Mouse (Mus musculus) ES-E14 (cell line): ENCODE results near the gene Dab1.

ENCODE experiments used
- MAFK ChIP-seq: IDR thresholded peaks from 2 replicates; pipeline ENCODE4 v1.6.1; 2014; ENCODE audit warnings: mild to moderate bottlenecking, low read depth, low read length, inconsistent platforms; ENCODE audit not compliant: insufficient read depth
- ZC3H11A ChIP-seq: IDR thresholded peaks from 2 replicates; pipeline ENCODE4 v1.6.1; 2012; ENCODE audit warnings: low read depth, mild to moderate bottlenecking, inconsistent platforms, low read length, borderline replicate concordance
- ZNF384 ChIP-seq: IDR thresholded peaks from 2 replicates; pipeline ENCODE4 v1.6.1; 2012; ENCODE audit warnings: low read depth, low read length, inconsistent platforms

GRCm38 (mm10) chr4:104059569-104059968, 440.4 kb downstream of the Dab1 start:
- TF ChIP-seq ZNF384 (no peak), ZC3H11A (no peak), MAFK (no peak)
